Mouse (Mus musculus): ENCODE results near the gene Herc4.

DNA sequence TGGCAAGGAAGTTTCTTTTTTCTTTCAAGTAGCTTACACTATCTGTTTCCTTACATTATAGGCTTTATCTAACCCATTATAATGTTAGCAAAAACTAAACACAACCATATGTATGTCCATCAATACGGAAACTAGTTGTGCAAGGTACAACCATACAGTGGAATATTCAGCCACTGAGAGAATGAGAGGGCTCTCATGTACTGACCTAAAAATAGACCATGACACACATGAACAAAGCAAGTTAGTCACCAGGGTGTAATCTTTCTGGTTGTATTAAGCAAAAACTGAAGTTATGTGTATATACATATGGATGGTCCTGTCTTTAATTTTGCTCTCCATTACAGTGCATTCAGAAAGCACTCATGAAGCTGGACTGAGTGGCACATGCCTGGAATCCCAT lies 83.5 kb downstream of the Herc4 start:
- TF ChIP-seq EP300 (IDR thresholded peaks at IDR 0.05) (no peak), CTCF (IDR thresholded peaks at IDR 0.05) (no peak)
